Mouse (Mus musculus): Measurements from ENCODE around the gene Chst3.
"Not testable (repeated sequence)": the region's sequence is repeated elsewhere in the genome, so short reads cannot be mapped to it uniquely, and the experiment has no call there.

The Chst3 gene

DNA sequence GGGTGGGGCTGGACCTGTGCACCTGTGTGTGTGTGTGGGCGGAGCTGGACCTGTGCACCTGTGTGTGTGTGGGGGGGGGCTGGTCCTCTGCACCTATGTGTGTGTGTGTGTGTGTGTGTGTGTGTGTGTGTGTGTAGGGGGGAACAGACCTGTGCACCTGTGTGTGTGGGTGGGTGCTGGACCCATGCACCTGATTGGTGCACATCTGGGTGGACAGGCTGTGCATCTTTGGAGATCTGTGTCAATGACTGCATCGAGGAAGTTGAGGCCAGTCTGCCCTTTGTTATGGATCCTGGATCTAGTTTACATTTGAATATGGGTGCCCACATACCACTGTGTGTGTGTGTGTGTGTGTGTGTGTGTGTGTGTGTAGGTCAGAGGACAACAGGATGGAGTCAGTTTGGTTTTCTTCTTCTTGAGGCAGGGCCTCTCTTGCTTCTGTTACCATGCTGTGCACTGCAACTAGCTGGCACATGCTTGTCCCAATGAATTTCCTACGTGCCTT lies 77.4 kb downstream of the Chst3 start:
- Histone ChIP-seq H3K9me3 (ENCODE audit: low read length) (peaks cover 8% of the 10 kb centered on the region), H3K27me3 (ENCODE audit: insufficient read depth, low read length) (no peaks in the 10 kb centered on the region), H3K36me3 (ENCODE audit: insufficient read depth, low read length) (no peaks in the 10 kb centered on the region), H3K4me1 (replicated peaks; ENCODE audit: low read depth, low read length) (peaks cover 83% of the 10 kb centered on the region), H3K4me3 (replicated peaks; ENCODE audit: low read length) (no peak overlapping the region)
- TF ChIP-seq CTCF (conservative IDR thresholded peaks at IDR 0.05; ENCODE audit: low read length) (no peak), NANOG (IDR thresholded peaks at IDR 0.05; ENCODE audit: borderline replicate concordance, low read length) (no peak), POU5F1 (IDR thresholded peaks at IDR 0.05; ENCODE audit: borderline replicate concordance, low read length) (peak; percentile 65; the same call in 1 of the 2 replicates)

DNA sequence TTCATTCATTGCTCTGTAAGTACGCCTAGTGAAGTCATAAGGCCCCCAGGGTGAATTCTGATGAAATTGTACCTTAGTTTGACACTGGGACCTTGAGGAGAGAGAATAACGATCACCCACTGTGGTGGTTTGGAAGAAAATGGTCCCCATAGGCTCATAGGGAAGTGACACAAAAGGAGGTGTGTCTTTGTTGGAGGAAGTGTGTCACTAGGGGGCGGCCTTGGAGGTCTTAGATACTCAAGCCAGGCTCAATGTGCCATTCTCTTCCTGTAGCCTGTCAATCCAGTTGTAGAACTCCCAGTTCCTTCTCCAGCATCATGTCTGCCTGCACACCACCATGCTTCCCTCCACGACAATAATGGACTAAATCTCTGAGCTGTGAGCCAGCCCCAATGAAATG lies 78.3 kb downstream of the Chst3 start:
- Histone ChIP-seq H3K27me3 (ENCODE audit: insufficient read depth, low read length) (no peaks in the 10 kb centered on the region), H3K9me3 (ENCODE audit: low read length) (peaks cover 8% of the 10 kb centered on the region)
- TF ChIP-seq CTCF (conservative IDR thresholded peaks at IDR 0.05; ENCODE audit: low read length) (no peak), POU5F1 (IDR thresholded peaks at IDR 0.05; ENCODE audit: borderline replicate concordance, low read length) (no peak), NANOG (IDR thresholded peaks at IDR 0.05; ENCODE audit: borderline replicate concordance, low read length) (no peak)

GRCm38 (mm10) chr10:60138680-60139079 lies 80.4 kb downstream of the Chst3 start:
- Histone ChIP-seq H3K36me3 (ENCODE audit: insufficient read depth, low read length) (no peaks in the 10 kb centered on the region), H3K9me3 (ENCODE audit: low read length) (peaks cover 8% of the 10 kb centered on the region), H3K4me1 (replicated peaks; ENCODE audit: low read depth, low read length) (peaks cover 92% of the 10 kb centered on the region), H3K4me3 (replicated peaks; ENCODE audit: low read length) (no peak overlapping the region), H3K27me3 (ENCODE audit: insufficient read depth, low read length) (no peaks in the 10 kb centered on the region)
- TF ChIP-seq NANOG (IDR thresholded peaks at IDR 0.05; ENCODE audit: borderline replicate concordance, low read length) = no peak
- no peak for TF ChIP-seq CTCF (conservative IDR thresholded peaks at IDR 0.05; ENCODE audit: low read length)
- no peak for TF ChIP-seq POU5F1 (IDR thresholded peaks at IDR 0.05; ENCODE audit: borderline replicate concordance, low read length)

More for the DNA sequence above, 78.3 kb downstream of the Chst3 start:
- Histone ChIP-seq H3K4me3 (replicated peaks; ENCODE audit: low read length) (no peak overlapping the region), H3K4me1 (replicated peaks; ENCODE audit: low read depth, low read length) (peaks cover 86% of the 10 kb centered on the region), H3K36me3 (ENCODE audit: insufficient read depth, low read length) (no peaks in the 10 kb centered on the region)

DNA sequence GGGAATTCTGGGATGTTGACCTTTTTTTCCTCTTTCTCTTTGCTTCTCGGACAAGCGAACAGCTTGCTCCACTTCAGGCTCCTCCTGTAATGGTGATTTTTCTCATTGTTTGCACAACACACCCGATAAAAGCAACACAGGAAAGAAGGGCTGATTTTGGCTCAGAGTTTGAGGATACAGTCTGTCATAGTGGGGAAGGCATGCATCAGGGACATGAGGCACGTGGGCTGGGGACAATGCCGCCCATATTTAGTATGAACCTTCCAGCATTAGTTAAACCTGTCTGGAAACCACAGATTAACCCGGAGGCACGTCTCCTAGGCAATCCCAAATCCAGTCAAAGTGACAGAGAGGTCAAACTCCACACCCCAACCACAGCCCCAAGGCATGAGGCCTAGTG lies 82.1 kb downstream of the Chst3 start:
- Histone ChIP-seq H3K4me3 (replicated peaks; ENCODE audit: low read length) (no peak overlapping the region), H3K4me1 (replicated peaks; ENCODE audit: low read depth, low read length) (peaks cover 93% of the 10 kb centered on the region)
- TF ChIP-seq NANOG (IDR thresholded peaks at IDR 0.05; ENCODE audit: borderline replicate concordance, low read length) (no peak), POU5F1 (IDR thresholded peaks at IDR 0.05; ENCODE audit: borderline replicate concordance, low read length) (no peak), CTCF (conservative IDR thresholded peaks at IDR 0.05; ENCODE audit: low read length) (no peak)

GRCm38 (mm10) chr10:60136010-60136409 lies 83.0 kb downstream of the Chst3 start:
- not testable (repeated sequence) for H3K9me3 ChIP-seq (ENCODE audit: low read length); H3K4me3 ChIP-seq (replicated peaks; ENCODE audit: low read length); H3K36me3 ChIP-seq (ENCODE audit: insufficient read depth, low read length); H3K27me3 ChIP-seq (ENCODE audit: insufficient read depth, low read length)
- peak; percentile 16; the same call in 1 of the 2 replicates for TF ChIP-seq CTCF (conservative IDR thresholded peaks at IDR 0.05; ENCODE audit: low read length)
- peaks cover 87% of the 10 kb centered on the region for H3K4me1 ChIP-seq (replicated peaks; ENCODE audit: low read depth, low read length)

More for the DNA sequence above, 82.1 kb downstream of the Chst3 start:
- no peaks in the 10 kb centered on the region for H3K36me3 ChIP-seq (ENCODE audit: insufficient read depth, low read length)
- no peaks in the 10 kb centered on the region; the same call in 1 of the 2 replicates for H3K27me3 ChIP-seq (ENCODE audit: insufficient read depth, low read length)
- peaks cover 8% of the 10 kb centered on the region for H3K9me3 ChIP-seq (ENCODE audit: low read length)

GRCm38 (mm10) chr10:60134201-60134600 lies 84.9 kb downstream of the Chst3 start:
- H3K27me3 ChIP-seq (ENCODE audit: insufficient read depth, low read length) = no peaks in the 10 kb centered on the region; the same call in 1 of the 2 replicates
- peaks cover 76% of the 10 kb centered on the region for H3K4me1 ChIP-seq (replicated peaks; ENCODE audit: low read depth, low read length)
- H3K4me3 ChIP-seq (replicated peaks; ENCODE audit: low read length) = peak overlapping the region; percentile 69
- peaks cover 12% of the 10 kb centered on the region for H3K36me3 ChIP-seq (ENCODE audit: insufficient read depth, low read length)
- TF ChIP-seq NANOG (IDR thresholded peaks at IDR 0.05; ENCODE audit: borderline replicate concordance, low read length) (no peak), POU5F1 (IDR thresholded peaks at IDR 0.05; ENCODE audit: borderline replicate concordance, low read length) (no peak), CTCF (conservative IDR thresholded peaks at IDR 0.05; ENCODE audit: low read length) (no peak)
- H3K9me3 ChIP-seq (ENCODE audit: low read length) = no peaks in the 10 kb centered on the region

GRCm38 (mm10) chr10:60133501-60133900 lies 85.6 kb downstream of the Chst3 start:
- peak overlapping the region; percentile 69 for H3K4me3 ChIP-seq (replicated peaks; ENCODE audit: low read length)
- H3K27me3 ChIP-seq (ENCODE audit: insufficient read depth, low read length) = no peaks in the 10 kb centered on the region; the same call in 1 of the 2 replicates
- H3K9me3 ChIP-seq (ENCODE audit: low read length) = no peaks in the 10 kb centered on the region
- TF ChIP-seq POU5F1 (IDR thresholded peaks at IDR 0.05; ENCODE audit: borderline replicate concordance, low read length) = no peak
- TF ChIP-seq NANOG (IDR thresholded peaks at IDR 0.05; ENCODE audit: borderline replicate concordance, low read length) = no peak
- TF ChIP-seq CTCF (conservative IDR thresholded peaks at IDR 0.05; ENCODE audit: low read length) = no peak
- peaks cover 71% of the 10 kb centered on the region for H3K4me1 ChIP-seq (replicated peaks; ENCODE audit: low read depth, low read length)
- peaks cover 12% of the 10 kb centered on the region for H3K36me3 ChIP-seq (ENCODE audit: insufficient read depth, low read length)
